In the genomic region with DNA sequence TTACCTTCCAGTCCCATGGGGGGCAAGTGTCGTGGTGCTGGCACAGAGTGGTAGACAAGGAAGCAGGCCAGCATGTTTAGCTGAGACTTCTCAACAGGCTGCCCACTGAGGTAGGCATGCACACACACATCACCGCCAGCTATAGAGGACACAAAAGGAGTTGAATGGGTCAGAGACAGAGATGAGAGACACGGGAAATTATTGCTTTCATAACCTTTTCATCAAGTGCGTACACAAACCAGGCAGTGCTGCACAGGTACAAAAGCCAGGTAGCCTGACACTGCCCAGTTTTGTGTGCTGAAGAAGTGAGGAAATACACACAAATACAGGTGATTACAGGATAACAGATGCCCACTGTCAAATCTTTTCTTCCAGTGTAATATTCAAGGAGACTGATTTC, we compare ENCODE assay signal across 27 mouse cellular contexts. TPM values are rescaled to one million over a fixed set of nuclear protein-coding genes. Genes with fewer than 3 reads are reported as not detected.
A peak's percentile ranks its signal among the peaks of the same experiment; 100 is the strongest.
DNase-seq lines count a peak whose midpoint lies in the region; ATAC-seq lines count a peak whose summit lies in the region.
"Had no signal": no experiment of that assay in that cellular context is flagged by ENCODE, and none has a peak within 500 bp of the region (broad histone marks: within the 10 kb centered on the region; RNA-seq: fewer than 3 reads in every experiment).

No protein-coding gene starts in this region.

- WGBS in intestine, embryonic 14.5 days = 93% methylated on average over 4 of the region's 4 CpGs
- WGBS in intestine, embryonic 16.5 days = 89% methylated on average over 4 of the region's 4 CpGs
- 91% methylated on average over 4 of the region's 4 CpGs for WGBS in midbrain, embryonic 11.5 days
- 96% methylated on average over 4 of the region's 4 CpGs for WGBS in midbrain, embryonic 13.5 days

- DNase-seq in heart, adult 11 months = peak; percentile 68
- no peak for DNase-seq in heart, adult 8-10 months (ENCODE audit: low spot score)
- peak; percentile 48 for DNase-seq in intestine, embryonic 14.5 days (ENCODE audit: low spot score)
- DNase-seq in midbrain, embryonic 11.5 days (ENCODE audit: low spot score, missing footprints) = peak; percentile 68
- DNase-seq: adrenal gland, adult 2 months; adrenal gland, adult 8-10 months; adrenal gland, postnatal 10 days; adrenal gland, postnatal 14 days; adrenal gland, postnatal 25 days; adrenal gland, postnatal 36 days; B cell, adult 2 months; cerebellum, adult 11 months; cerebellum, adult 11-12 months; cerebellum, adult 18-20 months had no signal

- H3K4me1 ChIP-seq in intestine, embryonic 14.5 days (replicated peaks; ENCODE audit: control insufficient read depth, insufficient read depth, low read length) = no peaks in the 10 kb centered on the region
- no peaks in the 10 kb centered on the region for H3K4me1 ChIP-seq in intestine, embryonic 16.5 days (ENCODE audit: control insufficient read depth, insufficient read depth, low read length)
- H3K4me1 ChIP-seq in midbrain, embryonic 11.5 days (ENCODE audit: control insufficient read depth, insufficient read depth, low read length) = no peaks in the 10 kb centered on the region
- H3K4me1 ChIP-seq in midbrain, embryonic 13.5 days (replicated peaks) = no peaks in the 10 kb centered on the region

- no peak overlapping the region for H3K27ac ChIP-seq in intestine, embryonic 14.5 days (ENCODE audit: low read depth)
- no peak overlapping the region for H3K27ac ChIP-seq in intestine, embryonic 16.5 days (ENCODE audit: low read length)
- H3K27ac ChIP-seq in midbrain, embryonic 11.5 days (ENCODE audit: low read depth, low read length) = no peak overlapping the region
- no peak overlapping the region for H3K27ac ChIP-seq in midbrain, embryonic 13.5 days

- H3K4me3 ChIP-seq in intestine, embryonic 14.5 days (ENCODE audit: low read depth, low read length) = no peak overlapping the region
- no peak overlapping the region for H3K4me3 ChIP-seq in intestine, embryonic 16.5 days (ENCODE audit: low read length)
- H3K4me3 ChIP-seq in midbrain, embryonic 11.5 days (ENCODE audit: low read depth, low read length) = no peak overlapping the region
- H3K4me3 ChIP-seq in midbrain, embryonic 13.5 days (replicated peaks) = no peak overlapping the region

- peaks cover 96% of the 10 kb centered on the region for H3K36me3 ChIP-seq in intestine, embryonic 14.5 days (ENCODE audit: control insufficient read depth, insufficient read depth, low read length)
- H3K36me3 ChIP-seq in intestine, embryonic 16.5 days (ENCODE audit: control insufficient read depth, insufficient read depth, low read length) = peaks cover 24% of the 10 kb centered on the region
- H3K36me3 ChIP-seq in midbrain, embryonic 11.5 days (ENCODE audit: control insufficient read depth, insufficient read depth, low read length) = peaks cover 35% of the 10 kb centered on the region
- peaks cover 91% of the 10 kb centered on the region for H3K36me3 ChIP-seq in midbrain, embryonic 13.5 days

- no peak for ATAC-seq in intestine, embryonic 14.5 days (replicated peaks; ENCODE audit: low FRiP score, low TSS enrichment, low read depth)
- no peak for ATAC-seq in intestine, embryonic 16.5 days
- ATAC-seq in midbrain, embryonic 11.5 days (ENCODE audit: low FRiP score) = no peak
- no peak for ATAC-seq in midbrain, embryonic 13.5 days
- ATAC-seq: activated CD4-positive, CD25-positive, alpha-beta regulatory T cell, adult 4 months; CD4-positive, CD25-positive, alpha-beta regulatory T cell, adult 4 months; Patski had no signal

- H3K9ac ChIP-seq in intestine, embryonic 14.5 days (ENCODE audit: low read length) = no peak overlapping the region
- H3K9ac ChIP-seq in intestine, embryonic 16.5 days (ENCODE audit: low read depth, low read length) = no peak overlapping the region
- H3K9ac ChIP-seq in midbrain, embryonic 11.5 days (ENCODE audit: low read length) = no peak overlapping the region
- no peak overlapping the region for H3K9ac ChIP-seq in midbrain, embryonic 13.5 days (replicated peaks)

- no peaks in the 10 kb centered on the region for H3K9me3 ChIP-seq in intestine, embryonic 14.5 days (ENCODE audit: control insufficient read depth, low read length)
- no peaks in the 10 kb centered on the region for H3K9me3 ChIP-seq in intestine, embryonic 16.5 days (ENCODE audit: control insufficient read depth, low read length)
- no peaks in the 10 kb centered on the region for H3K9me3 ChIP-seq in midbrain, embryonic 11.5 days (ENCODE audit: control insufficient read depth, low read length)
- H3K9me3 ChIP-seq in midbrain, embryonic 13.5 days = no peaks in the 10 kb centered on the region
- H3K9me3 ChIP-seq: G1E had no signal

- H3K4me2 ChIP-seq in intestine, embryonic 14.5 days (ENCODE audit: low read length) = no peak overlapping the region
- no peak overlapping the region for H3K4me2 ChIP-seq in intestine, embryonic 16.5 days (ENCODE audit: low read depth, low read length)
- H3K4me2 ChIP-seq in midbrain, embryonic 11.5 days = no peak overlapping the region
- no peak overlapping the region for H3K4me2 ChIP-seq in midbrain, embryonic 13.5 days (replicated peaks)

- no peaks in the 10 kb centered on the region for H3K27me3 ChIP-seq in intestine, embryonic 14.5 days (replicated peaks; ENCODE audit: control insufficient read depth, insufficient read depth, low read length)
- no peaks in the 10 kb centered on the region for H3K27me3 ChIP-seq in intestine, embryonic 16.5 days (replicated peaks; ENCODE audit: control insufficient read depth, insufficient read depth, low read length)
- H3K27me3 ChIP-seq in midbrain, embryonic 11.5 days (ENCODE audit: control insufficient read depth, insufficient read depth, low read length) = no peaks in the 10 kb centered on the region
- H3K27me3 ChIP-seq in midbrain, embryonic 13.5 days = no peaks in the 10 kb centered on the region
- H3K27me3 ChIP-seq: CH12.LX, Patski had no signal

RNA-seq across cellular contexts. Expression of a gene that starts 24.4 kb away (rescaled TPM):
- not detected for total RNA-seq in heart, adult 8-10 months (2022)
- polyA plus RNA-seq in intestine, embryonic 14.5 days (2014; fragmentation: Nextera tagmentation; extraction: Ambion mirVana) = not detected in 2 replicates
- not detected in 2 replicates for polyA plus RNA-seq in intestine, embryonic 16.5 days (2015; fragmentation: Nextera tagmentation; extraction: Ambion mirVana)
- polyA plus RNA-seq in midbrain, embryonic 11.5 days (2014; fragmentation: Nextera tagmentation; extraction: Ambion mirVana) = not detected in 2 replicates
- not detected in 2 replicates for polyA plus RNA-seq in midbrain, embryonic 13.5 days (2015; fragmentation: Nextera tagmentation; extraction: Ambion mirVana)
- total RNA-seq: adrenal gland, adult 18-20 months; adrenal gland, adult 2 months; adrenal gland, adult 8-10 months; adrenal gland, postnatal 10 days; adrenal gland, postnatal 14 days; adrenal gland, postnatal 25 days; adrenal gland, postnatal 36 days; adrenal gland, postnatal 4 days; CH12.LX; ES-E14; G1E; MEL had no signal
- polyA plus RNA-seq: activated CD4-positive, CD25-positive, alpha-beta regulatory T cell, adult 4 months; adrenal gland, adult 2 months; brain, embryonic 14.5 days; C2C12; CD4-positive, CD25-positive, alpha-beta regulatory T cell, adult 4 months; G1E; Patski had no signal
